Mouse (Mus musculus): ENCODE data around the gene Phgr1. TPM values are rescaled to one million over a fixed set of nuclear protein-coding genes. Genes with fewer than 3 reads are reported as not detected.

The Phgr1 gene
- polyA plus RNA-seq, 1 experiment from 2014 or later: not detected

GRCm38 (mm10) chr2:118790551-118791525, 18.3 kb downstream of the Phgr1 start:
- Histone ChIP-seq H3K9ac (ENCODE audit: low read length) (no peak overlapping the region), H3K27ac (ENCODE audit: low read depth, low read length) (no peak overlapping the region), H3K9me3 (ENCODE audit: control insufficient read depth, low read length) (no peaks in the 10 kb centered on the region), H3K4me2 (ENCODE audit: low read depth) (peak overlapping the region; percentile 7; the same call in 1 of the 2 replicates), H3K4me1 (ENCODE audit: control insufficient read depth, insufficient read depth, low read length) (no peaks in the 10 kb centered on the region), H3K4me3 (ENCODE audit: low read depth, low read length) (no peak overlapping the region), H3K27me3 (ENCODE audit: control insufficient read depth, insufficient read depth, low read length) (no peaks in the 10 kb centered on the region), H3K36me3 (ENCODE audit: control insufficient read depth, insufficient read depth, low read length) (no peaks in the 10 kb centered on the region)
- 0 out of 2 replicates have a peak, but pooled peaks have one; percentile 38 for ATAC-seq (ENCODE audit: insufficient read depth, low FRiP score, low TSS enrichment)
- WGBS: 29% methylated on average over 44 of the region's 44 CpGs
- DNase-seq (ENCODE audit: low spot score): peak; percentile 72

- H3K27me3 ChIP-seq (ENCODE audit: control insufficient read depth, insufficient read depth, low read length): no peaks in the 10 kb centered on the region
- 97% methylated on average over 26 of the region's 26 CpGs for WGBS
These were observed 19.2 kb downstream of the Phgr1 start for GRCm38 (mm10) chr2:118791591-118792258.

GRCm38 (mm10) chr2:118792259-118792613, 19.7 kb downstream of the Phgr1 start:
- Histone ChIP-seq H3K4me2 (ENCODE audit: low read depth) (no peak overlapping the region), H3K4me1 (ENCODE audit: control insufficient read depth, insufficient read depth, low read length) (no peaks in the 10 kb centered on the region), H3K27ac (ENCODE audit: low read depth, low read length) (no peak overlapping the region), H3K27me3 (ENCODE audit: control insufficient read depth, insufficient read depth, low read length) (no peaks in the 10 kb centered on the region), H3K36me3 (ENCODE audit: control insufficient read depth, insufficient read depth, low read length) (no peaks in the 10 kb centered on the region), H3K4me3 (ENCODE audit: low read depth, low read length) (no peak overlapping the region), H3K9ac (ENCODE audit: low read length) (no peak overlapping the region), H3K9me3 (ENCODE audit: control insufficient read depth, low read length) (no peaks in the 10 kb centered on the region)
- ATAC-seq (ENCODE audit: insufficient read depth, low FRiP score, low TSS enrichment) (no peak), DNase-seq (ENCODE audit: low spot score) (no peak)
- WGBS: 78% methylated on average over 4 of the region's 4 CpGs

More at GRCm38 (mm10) chr2:118791591-118792258, 19.2 kb downstream of the Phgr1 start:
- Histone ChIP-seq H3K9me3 (ENCODE audit: control insufficient read depth, low read length) (no peaks in the 10 kb centered on the region), H3K36me3 (ENCODE audit: control insufficient read depth, insufficient read depth, low read length) (no peaks in the 10 kb centered on the region), H3K4me1 (ENCODE audit: control insufficient read depth, insufficient read depth, low read length) (no peaks in the 10 kb centered on the region), H3K4me3 (ENCODE audit: low read depth, low read length) (no peak overlapping the region), H3K4me2 (ENCODE audit: low read depth) (no peak overlapping the region), H3K27ac (ENCODE audit: low read depth, low read length) (no peak overlapping the region), H3K9ac (ENCODE audit: low read length) (no peak overlapping the region)
- ATAC-seq (ENCODE audit: insufficient read depth, low FRiP score, low TSS enrichment): no peak
- DNase-seq (ENCODE audit: low spot score): no peak

GRCm38 (mm10) chr2:118793636-118794035, 21.1 kb downstream of the Phgr1 start:
- H3K27me3 ChIP-seq (ENCODE audit: control insufficient read depth, insufficient read depth, low read length): no peaks in the 10 kb centered on the region
- no peak overlapping the region for H3K4me3 ChIP-seq (ENCODE audit: low read depth, low read length)
- no peak overlapping the region for H3K9ac ChIP-seq (ENCODE audit: low read length)
- no peak overlapping the region for H3K4me2 ChIP-seq (ENCODE audit: low read depth)
- no peaks in the 10 kb centered on the region for H3K36me3 ChIP-seq (ENCODE audit: control insufficient read depth, insufficient read depth, low read length)
- WGBS: 80% methylated on average over 4 of the region's 4 CpGs
- H3K27ac ChIP-seq (ENCODE audit: low read depth, low read length): no peak overlapping the region
- H3K4me1 ChIP-seq (ENCODE audit: control insufficient read depth, insufficient read depth, low read length): no peaks in the 10 kb centered on the region
- no peaks in the 10 kb centered on the region for H3K9me3 ChIP-seq (ENCODE audit: control insufficient read depth, low read length)
- DNase-seq (ENCODE audit: low spot score): no peak
- no peak for ATAC-seq (ENCODE audit: insufficient read depth, low FRiP score, low TSS enrichment)

- no peak overlapping the region for H3K27ac ChIP-seq (ENCODE audit: low read depth, low read length)
- H3K9ac ChIP-seq (ENCODE audit: low read length): no peak overlapping the region
- no peaks in the 10 kb centered on the region for H3K36me3 ChIP-seq (ENCODE audit: control insufficient read depth, insufficient read depth, low read length)
- DNase-seq (ENCODE audit: low spot score) (no peak), ATAC-seq (ENCODE audit: insufficient read depth, low FRiP score, low TSS enrichment) (no peak)
- H3K4me3 ChIP-seq (ENCODE audit: low read depth, low read length): no peak overlapping the region
- 73% methylated on average over 4 of the region's 4 CpGs for WGBS
- no peaks in the 10 kb centered on the region for H3K4me1 ChIP-seq (ENCODE audit: control insufficient read depth, insufficient read depth, low read length)
- H3K27me3 ChIP-seq (ENCODE audit: control insufficient read depth, insufficient read depth, low read length): no peaks in the 10 kb centered on the region
- no peak overlapping the region for H3K4me2 ChIP-seq (ENCODE audit: low read depth)
- no peaks in the 10 kb centered on the region for H3K9me3 ChIP-seq (ENCODE audit: control insufficient read depth, low read length)
These were observed 30.1 kb downstream of the Phgr1 start for GRCm38 (mm10) chr2:118802542-118803118.

- Histone ChIP-seq H3K4me3 (ENCODE audit: low read depth, low read length) (no peak overlapping the region), H3K36me3 (ENCODE audit: control insufficient read depth, insufficient read depth, low read length) (no peaks in the 10 kb centered on the region), H3K9ac (ENCODE audit: low read length) (no peak overlapping the region), H3K9me3 (ENCODE audit: control insufficient read depth, low read length) (no peaks in the 10 kb centered on the region), H3K4me1 (ENCODE audit: control insufficient read depth, insufficient read depth, low read length) (no peaks in the 10 kb centered on the region), H3K27me3 (ENCODE audit: control insufficient read depth, insufficient read depth, low read length) (no peaks in the 10 kb centered on the region), H3K4me2 (ENCODE audit: low read depth) (no peak overlapping the region), H3K27ac (ENCODE audit: low read depth, low read length) (no peak overlapping the region)
- no peak for ATAC-seq (ENCODE audit: insufficient read depth, low FRiP score, low TSS enrichment)
- 69% methylated on average over 2 of the region's 2 CpGs for WGBS
- no peak for DNase-seq (ENCODE audit: low spot score)
These were observed 31.9 kb downstream of the Phgr1 start for GRCm38 (mm10) chr2:118804474-118804873.

GRCm38 (mm10) chr2:118805137-118805536, 32.6 kb downstream of the Phgr1 start:
- Histone ChIP-seq H3K9ac (ENCODE audit: low read length) (no peak overlapping the region), H3K4me1 (ENCODE audit: control insufficient read depth, insufficient read depth, low read length) (no peaks in the 10 kb centered on the region), H3K9me3 (ENCODE audit: control insufficient read depth, low read length) (no peaks in the 10 kb centered on the region), H3K27ac (ENCODE audit: low read depth, low read length) (no peak overlapping the region), H3K36me3 (ENCODE audit: control insufficient read depth, insufficient read depth, low read length) (no peaks in the 10 kb centered on the region), H3K4me3 (ENCODE audit: low read depth, low read length) (no peak overlapping the region), H3K4me2 (ENCODE audit: low read depth) (no peak overlapping the region), H3K27me3 (ENCODE audit: control insufficient read depth, insufficient read depth, low read length) (no peaks in the 10 kb centered on the region)
- WGBS: 73% methylated on average over 3 of the region's 3 CpGs
- no peak for ATAC-seq (ENCODE audit: insufficient read depth, low FRiP score, low TSS enrichment)
- DNase-seq (ENCODE audit: low spot score): no peak

GRCm38 (mm10) chr2:118805756-118806155, 33.2 kb downstream of the Phgr1 start:
- Histone ChIP-seq H3K36me3 (ENCODE audit: control insufficient read depth, insufficient read depth, low read length) (no peaks in the 10 kb centered on the region), H3K9me3 (ENCODE audit: control insufficient read depth, low read length) (no peaks in the 10 kb centered on the region), H3K4me1 (ENCODE audit: control insufficient read depth, insufficient read depth, low read length) (no peaks in the 10 kb centered on the region), H3K9ac (ENCODE audit: low read length) (no peak overlapping the region), H3K27me3 (ENCODE audit: control insufficient read depth, insufficient read depth, low read length) (no peaks in the 10 kb centered on the region), H3K27ac (ENCODE audit: low read depth, low read length) (no peak overlapping the region), H3K4me2 (ENCODE audit: low read depth) (no peak overlapping the region), H3K4me3 (ENCODE audit: low read depth, low read length) (no peak overlapping the region)
- DNase-seq (ENCODE audit: low spot score) (no peak), ATAC-seq (ENCODE audit: insufficient read depth, low FRiP score, low TSS enrichment) (no peak)
- 44% methylated on average over 3 of the region's 3 CpGs for WGBS

All from neural tube, embryonic 11.5 days (tissue).